Mouse (Mus musculus): ENCODE data around the gene Dlx5. TPM values are rescaled to one million over a fixed set of nuclear protein-coding genes. Genes with fewer than 3 reads are reported as not detected.

The Dlx5 gene
- polyA plus RNA-seq (2015; fragmentation: Nextera tagmentation; extraction: Ambion mirVana): 0.39 and 0.59 TPM in 2 replicates

DNA sequence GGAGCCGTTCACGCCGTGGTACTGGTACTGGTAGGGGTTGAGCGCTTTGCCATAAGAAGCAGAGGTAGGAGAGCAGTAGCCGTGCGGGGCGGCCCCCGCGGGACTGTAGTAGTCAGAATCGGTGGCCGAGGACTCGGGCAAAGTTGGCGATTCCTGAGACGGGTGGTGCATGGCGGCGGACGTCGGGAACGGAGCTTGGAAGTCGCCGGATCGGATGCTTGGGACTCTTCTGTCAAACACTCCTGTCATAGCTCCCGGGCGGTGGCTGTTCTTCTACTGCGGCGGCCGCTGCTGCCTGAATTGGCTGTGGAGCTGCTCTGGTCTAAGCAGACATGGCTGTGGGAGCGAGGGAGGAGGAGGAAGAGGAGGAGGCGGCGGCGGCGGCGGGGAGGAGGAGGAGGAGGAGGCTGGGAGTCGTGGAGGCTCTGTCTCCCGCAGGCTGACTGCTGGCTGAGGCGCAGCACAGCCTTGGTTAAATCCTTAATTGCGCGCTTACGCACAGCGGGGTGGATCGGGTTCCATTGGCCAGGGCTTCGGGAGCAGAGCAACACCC, at the start of gene Dlx5:
TSS of gene Dlx5 (minus strand) at position 448 of the 553 bp plus-strand sequence.

DNA sequence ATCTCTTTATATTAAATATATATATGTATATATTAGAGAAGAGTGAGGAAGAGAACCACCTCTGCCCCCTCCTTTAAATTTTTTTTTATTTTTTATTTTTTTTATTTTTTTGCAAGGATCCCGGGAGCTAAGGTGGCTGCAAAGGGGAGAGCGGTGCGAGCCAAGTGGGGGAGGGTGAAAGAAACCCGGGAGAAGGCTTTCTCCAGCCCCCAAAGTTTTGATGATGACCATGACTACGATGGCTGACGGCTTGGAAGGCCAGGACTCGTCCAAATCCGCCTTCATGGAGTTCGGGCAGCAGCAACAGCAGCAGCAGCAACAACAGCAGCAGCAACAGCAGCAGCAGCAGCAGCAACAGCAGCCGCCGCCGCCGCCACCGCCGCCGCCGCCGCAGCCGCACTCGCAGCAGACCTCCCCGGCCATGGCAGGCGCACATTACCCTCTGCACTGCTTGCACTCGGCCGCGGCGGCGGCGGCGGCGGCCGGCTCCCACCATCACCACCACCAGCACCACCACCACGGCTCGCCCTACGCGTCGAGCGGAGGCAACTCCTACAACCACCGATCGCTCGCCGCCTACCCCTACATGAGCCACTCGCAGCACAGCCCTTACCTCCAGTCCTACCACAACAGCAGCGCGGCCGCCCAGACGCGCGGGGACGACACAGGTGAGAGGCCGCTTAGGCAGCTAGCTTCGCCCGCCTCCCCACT, 18.6 kb downstream of the Dlx5 start, which contains the start of gene Dlx6:
TSS of gene Dlx6 (plus strand) at position 175 of the 711 bp plus-strand sequence.

Other genes with a start within 250 kb of the Dlx5 start
- 0.21 TPM in 1 of 2 replicates, not detected in the other for gene Dlx6, start 18.8 kb downstream of the Dlx5 start, polyA plus RNA-seq (2015; fragmentation: Nextera tagmentation; extraction: Ambion mirVana)
- gene Sdhaf3, start 73.9 kb upstream of the Dlx5 start, polyA plus RNA-seq (2015; fragmentation: Nextera tagmentation; extraction: Ambion mirVana): 6.4 and 7.7 TPM in 2 replicates